Mouse (Mus musculus): ENCODE measurements around the gene Rapgef4.
"Not testable (repeated sequence)": the region's sequence is repeated elsewhere in the genome, so short reads cannot be mapped to it uniquely, and the experiment has no call there.

- TF ChIP-seq CTCF (IDR thresholded peaks at IDR 0.05; ENCODE audit: control insufficient read depth, insufficient read depth, insufficient replicate concordance, low read depth, low read length); POLR2A (IDR thresholded peaks at IDR 0.05; ENCODE audit: control insufficient read depth, low read depth, low read length): not testable (repeated sequence)
These were observed 92.1 kb downstream of the Rapgef4 start for GRCm38 (mm10) chr2:72073121-72073520.
